Comparison of ENCODE assay signal across 19 mouse cellular contexts in the genomic region with DNA sequence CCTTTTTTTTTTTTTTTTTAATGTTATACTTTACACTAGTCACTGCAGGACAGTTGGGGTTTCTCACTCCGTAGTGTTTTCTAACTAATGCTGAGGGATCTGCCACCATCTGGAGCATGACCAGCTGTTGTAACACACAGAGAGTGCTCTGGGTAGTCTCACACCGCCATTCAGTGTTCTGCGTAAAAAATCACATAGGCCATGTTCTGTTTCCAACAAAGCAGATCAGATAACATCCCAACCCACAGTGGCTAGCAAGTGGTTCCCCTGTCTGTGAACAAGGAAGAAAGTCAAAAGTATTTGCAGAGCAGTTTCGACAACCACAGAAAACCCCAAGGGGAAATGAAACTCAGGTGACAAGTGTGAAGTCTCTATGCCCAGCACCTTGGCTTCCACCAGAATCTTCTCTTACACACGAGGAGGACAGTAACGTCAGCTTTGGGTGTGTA. TPM values are rescaled to one million over a fixed set of nuclear protein-coding genes. Genes with fewer than 3 reads are reported as not detected.
DNase-seq lines count a peak whose midpoint lies in the region; ATAC-seq and TF ChIP-seq lines count a peak whose summit lies in the region.
"Had no signal": no experiment of that assay in that cellular context is flagged by ENCODE, and none has a peak within 500 bp of the region (broad histone marks: within the 10 kb centered on the region; RNA-seq: fewer than 3 reads in every experiment).

No protein-coding gene starts in this region.

- peak; percentile 77 for DNase-seq in induced T-regulatory cell, adult 2 months (ENCODE audit: low read depth)
- DNase-seq in skeletal muscle tissue, adult 2 months (ENCODE audit: low read depth, low spot score): peak; percentile 10
- no peak for DNase-seq in layer of hippocampus, adult 9-11 months
- DNase-seq in kidney, adult 11 months: no peak
- no peak for DNase-seq in heart, adult 9 months (ENCODE audit: low spot score in 2 of 2)
- DNase-seq: gastrocnemius, postnatal 36 days; kidney, adult 2 months; lung, postnatal 10 days; midbrain, embryonic 14.5 days; right cerebral cortex, postnatal 4 days had no signal

- no peaks in the 10 kb centered on the region for H3K27me3 ChIP-seq in intestine, embryonic 15.5 days (replicated peaks)
- H3K27me3 ChIP-seq in intestine, postnatal 0 days (replicated peaks; ENCODE audit: control insufficient read depth, insufficient read depth, low read length): no peaks in the 10 kb centered on the region
- H3K27me3 ChIP-seq: embryonic facial prominence, embryonic 15.5 days; forebrain, embryonic 12.5 days; heart, embryonic 13.5 days; limb, embryonic 12.5 days had no signal

- no peaks in the 10 kb centered on the region for H3K9me3 ChIP-seq in intestine, embryonic 15.5 days
- no peaks in the 10 kb centered on the region for H3K9me3 ChIP-seq in intestine, postnatal 0 days (ENCODE audit: control insufficient read depth)
- H3K9me3 ChIP-seq: embryonic facial prominence, embryonic 15.5 days; forebrain, embryonic 12.5 days; heart, embryonic 13.5 days; hindbrain, embryonic 10.5 days; limb, embryonic 12.5 days; liver, embryonic 15.5 days had no signal

- WGBS in intestine, embryonic 15.5 days: 48% methylated on average over 6 of the region's 6 CpGs
- WGBS in intestine, postnatal 0 days: 62% methylated on average over 6 of the region's 6 CpGs

- no peaks in the 10 kb centered on the region for H3K4me1 ChIP-seq in intestine, embryonic 15.5 days (replicated peaks)
- H3K4me1 ChIP-seq in intestine, postnatal 0 days (replicated peaks; ENCODE audit: control insufficient read depth, insufficient read depth, low read length): no peaks in the 10 kb centered on the region
- H3K4me1 ChIP-seq: embryonic facial prominence, embryonic 15.5 days; forebrain, embryonic 12.5 days; heart, embryonic 13.5 days; hindbrain, embryonic 10.5 days; limb, embryonic 12.5 days; liver, embryonic 15.5 days had no signal

- ATAC-seq in intestine, embryonic 15.5 days: peak; percentile 45; the same call in 1 of the 2 replicates
- ATAC-seq in intestine, postnatal 0 days: no peak
- ATAC-seq in CD4-positive, CD25-positive, alpha-beta regulatory T cell, adult 4 months: peak; percentile 80

- TF ChIP-seq CTCF in intestine, postnatal 0 days (IDR thresholded peaks at IDR 0.05; ENCODE audit: low read depth): no peak

- H3K27ac ChIP-seq in intestine, embryonic 15.5 days: no peak overlapping the region
- H3K27ac ChIP-seq in intestine, postnatal 0 days (ENCODE audit: low read depth, low read length): no peak overlapping the region
- H3K27ac ChIP-seq: embryonic facial prominence, embryonic 15.5 days; forebrain, embryonic 12.5 days; heart, embryonic 13.5 days; hindbrain, embryonic 10.5 days; limb, embryonic 12.5 days; liver, embryonic 15.5 days had no signal

- no peaks in the 10 kb centered on the region for H3K36me3 ChIP-seq in intestine, embryonic 15.5 days
- H3K36me3 ChIP-seq in intestine, postnatal 0 days (ENCODE audit: control insufficient read depth, insufficient read depth): no peaks in the 10 kb centered on the region
- H3K36me3 ChIP-seq: embryonic facial prominence, embryonic 15.5 days; forebrain, embryonic 12.5 days; heart, embryonic 13.5 days; hindbrain, embryonic 10.5 days; limb, embryonic 12.5 days; liver, embryonic 15.5 days had no signal

- H3K4me2 ChIP-seq in intestine, embryonic 15.5 days (replicated peaks): no peak overlapping the region
- H3K4me2 ChIP-seq in intestine, postnatal 0 days (replicated peaks; ENCODE audit: low read depth): no peak overlapping the region
- H3K4me2 ChIP-seq: embryonic facial prominence, embryonic 15.5 days; forebrain, embryonic 12.5 days; heart, embryonic 13.5 days; limb, embryonic 12.5 days; liver, embryonic 15.5 days had no signal

- no peak overlapping the region for H3K9ac ChIP-seq in intestine, embryonic 15.5 days
- no peak overlapping the region for H3K9ac ChIP-seq in intestine, postnatal 0 days (ENCODE audit: low read depth, low read length)
- H3K9ac ChIP-seq: embryonic facial prominence, embryonic 15.5 days; forebrain, embryonic 12.5 days; heart, embryonic 13.5 days; limb, embryonic 12.5 days; liver, embryonic 15.5 days had no signal

- no peak overlapping the region for H3K4me3 ChIP-seq in intestine, embryonic 15.5 days (replicated peaks)
- H3K4me3 ChIP-seq in intestine, postnatal 0 days (ENCODE audit: low read depth, low read length): no peak overlapping the region
- H3K4me3 ChIP-seq: embryonic facial prominence, embryonic 15.5 days; forebrain, embryonic 12.5 days; heart, embryonic 13.5 days; hindbrain, embryonic 10.5 days; limb, embryonic 12.5 days; liver, embryonic 15.5 days had no signal

RNA-seq across cellular contexts. Expression of gene Usp6nl, which starts 13.1 kb away (rescaled TPM):
- 9.4 and 11.8 TPM in 2 replicates for polyA plus RNA-seq in intestine, embryonic 15.5 days (2015; fragmentation: Nextera tagmentation; extraction: Ambion mirVana)
- 6.8 and 7.7 TPM in 2 replicates for polyA plus RNA-seq in intestine, postnatal 0 days (2015; fragmentation: Nextera tagmentation; extraction: Ambion mirVana)
- polyA plus RNA-seq in CD4-positive, CD25-positive, alpha-beta regulatory T cell, adult 4 months (2017; shearing (Covaris generic)): 10 to 100 TPM in 1 of 2 experiments, 1 to 10 TPM in 1; 7.7 to 10.2 TPM

Comparison
In these comparisons a context has a peak if more than half of its experiments do, and no peak if none do; other contexts are left out.
1. DNase-seq: peak in induced T-regulatory cell, adult 2 months (single experiment) and skeletal muscle tissue, adult 2 months (single experiment); none in layer of hippocampus, adult 9-11 months (single experiment), kidney, adult 11 months (single experiment) and heart, adult 9 months (0 of 2).